Mouse (Mus musculus): ENCODE measurements around the gene Mrps6. TPM values are rescaled to one million over a fixed set of nuclear protein-coding genes. Genes with fewer than 3 reads are reported as not detected.

The Mrps6 gene
- 179 and 190 TPM in 2 replicates for polyA plus RNA-seq (2014; fragmentation: Nextera tagmentation; extraction: Ambion mirVana)

- Histone ChIP-seq H3K9ac (replicated peaks; ENCODE audit: low read depth, low read length) (peak within 1 kb of the TSS; percentile 70), H3K27me3 (ENCODE audit: control insufficient read depth, insufficient read depth, low read length) (no peaks in the 10 kb centered on the region), H3K4me3 (ENCODE audit: low read depth, low read length) (peak within 1 kb of the TSS; percentile 68), H3K4me2 (ENCODE audit: low read depth, low read length) (peak within 1 kb of the TSS; percentile 90), H3K4me1 (ENCODE audit: control insufficient read depth, insufficient read depth, low read length) (peaks cover 20% of the 10 kb centered on the region), H3K27ac (ENCODE audit: low read depth, low read length) (peak within 1 kb of the TSS; percentile 58), H3K36me3 (ENCODE audit: control insufficient read depth, insufficient read depth, low read length) (no peaks in the 10 kb centered on the region), H3K9me3 (ENCODE audit: control insufficient read depth, low read length) (no peaks in the 10 kb centered on the region)
- peak; percentile 92 for ATAC-seq (ENCODE audit: low read depth)
- WGBS = 1% methylated on average over 55 of the region's 99 CpGs
These were observed at the start of gene Mrps6, which contains the start of the genes Gm49711 and Slc5a3 for GRCm38 (mm10) chr16:92057852-92058643. Gene Mrps6 (plus strand): TSS chr16:92058270. Gene Gm49711 (plus strand): TSS chr16:92058316. Gene Slc5a3 (plus strand): TSS chr16:92058322.

- H3K4me2 ChIP-seq (ENCODE audit: low read depth, low read length) = no peak overlapping the region
- H3K9me3 ChIP-seq (ENCODE audit: control insufficient read depth, low read length) = no peaks in the 10 kb centered on the region
- 91% methylated on average over 2 of the region's 2 CpGs for WGBS
- no peak overlapping the region for H3K27ac ChIP-seq (ENCODE audit: low read depth, low read length)
- H3K27me3 ChIP-seq (ENCODE audit: control insufficient read depth, insufficient read depth, low read length) = no peaks in the 10 kb centered on the region
- H3K4me3 ChIP-seq (ENCODE audit: low read depth, low read length) = no peak overlapping the region
- no peaks in the 10 kb centered on the region for H3K4me1 ChIP-seq (ENCODE audit: control insufficient read depth, insufficient read depth, low read length)
- H3K36me3 ChIP-seq (ENCODE audit: control insufficient read depth, insufficient read depth, low read length) = no peaks in the 10 kb centered on the region
- H3K9ac ChIP-seq (replicated peaks; ENCODE audit: low read depth, low read length) = no peak overlapping the region
- no peak for ATAC-seq (ENCODE audit: low read depth)
These were observed 48.5 kb upstream of the Mrps6 start for GRCm38 (mm10) chr16:92009586-92009985.

DNA sequence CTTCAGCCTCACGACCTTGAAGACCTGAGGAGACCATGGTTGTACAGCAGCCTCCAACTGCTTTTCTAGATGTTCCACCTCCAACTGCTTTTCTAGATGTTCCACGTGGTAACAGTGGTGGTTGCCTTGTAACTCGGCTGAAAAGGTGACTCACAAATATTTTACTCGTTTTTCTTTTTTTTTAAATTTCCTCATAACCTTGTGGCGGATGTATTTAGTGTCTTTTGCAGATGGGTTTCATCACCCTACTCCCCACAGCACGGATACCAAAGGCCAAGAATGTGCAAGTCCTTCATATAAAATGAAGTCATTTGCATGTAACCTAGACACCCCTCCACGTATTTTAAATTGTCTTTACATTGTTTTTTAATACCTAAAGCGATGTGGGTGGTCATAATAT lies 41.3 kb upstream of the Mrps6 start:
- Histone ChIP-seq H3K4me1 (ENCODE audit: control insufficient read depth, insufficient read depth, low read length) (no peaks in the 10 kb centered on the region), H3K9ac (replicated peaks; ENCODE audit: low read depth, low read length) (no peak overlapping the region), H3K4me2 (ENCODE audit: low read depth, low read length) (no peak overlapping the region), H3K9me3 (ENCODE audit: control insufficient read depth, low read length) (no peaks in the 10 kb centered on the region), H3K27ac (ENCODE audit: low read depth, low read length) (no peak overlapping the region), H3K27me3 (ENCODE audit: control insufficient read depth, insufficient read depth, low read length) (no peaks in the 10 kb centered on the region), H3K4me3 (ENCODE audit: low read depth, low read length) (no peak overlapping the region), H3K36me3 (ENCODE audit: control insufficient read depth, insufficient read depth, low read length) (no peaks in the 10 kb centered on the region)
- no peak for ATAC-seq (ENCODE audit: low read depth)
- WGBS = 89% methylated on average over 8 of the region's 8 CpGs

- Histone ChIP-seq H3K4me1 (ENCODE audit: control insufficient read depth, insufficient read depth, low read length) (no peaks in the 10 kb centered on the region), H3K27ac (ENCODE audit: low read depth, low read length) (peak overlapping the region; percentile 66), H3K9ac (replicated peaks; ENCODE audit: low read depth, low read length) (peak overlapping the region; percentile 46; the same call in 1 of the 2 replicates), H3K36me3 (ENCODE audit: control insufficient read depth, insufficient read depth, low read length) (no peaks in the 10 kb centered on the region), H3K27me3 (ENCODE audit: control insufficient read depth, insufficient read depth, low read length) (no peaks in the 10 kb centered on the region), H3K9me3 (ENCODE audit: control insufficient read depth, low read length) (no peaks in the 10 kb centered on the region), H3K4me3 (ENCODE audit: low read depth, low read length) (peak overlapping the region; percentile 20), H3K4me2 (ENCODE audit: low read depth, low read length) (peak overlapping the region; percentile 42)
- WGBS = 4% methylated on average over 26 of the region's 26 CpGs
- peak; percentile 71; the same call in 1 of the 2 replicates for ATAC-seq (ENCODE audit: low read depth)
These were observed 38.6 kb upstream of the Mrps6 start for GRCm38 (mm10) chr16:92019141-92020118.

- no peak overlapping the region for H3K4me2 ChIP-seq (ENCODE audit: low read depth, low read length)
- H3K27me3 ChIP-seq (ENCODE audit: control insufficient read depth, insufficient read depth, low read length) = no peaks in the 10 kb centered on the region
- ATAC-seq (ENCODE audit: low read depth) = no peak
- H3K27ac ChIP-seq (ENCODE audit: low read depth, low read length) = no peak overlapping the region
- H3K36me3 ChIP-seq (ENCODE audit: control insufficient read depth, insufficient read depth, low read length) = no peaks in the 10 kb centered on the region
- H3K4me1 ChIP-seq (ENCODE audit: control insufficient read depth, insufficient read depth, low read length) = no peaks in the 10 kb centered on the region
- H3K9ac ChIP-seq (replicated peaks; ENCODE audit: low read depth, low read length) = no peak overlapping the region
- WGBS = 84% methylated on average over 12 of the region's 12 CpGs
- H3K9me3 ChIP-seq (ENCODE audit: control insufficient read depth, low read length) = no peaks in the 10 kb centered on the region
- no peak overlapping the region for H3K4me3 ChIP-seq (ENCODE audit: low read depth, low read length)
These were observed 36.2 kb upstream of the Mrps6 start for GRCm38 (mm10) chr16:92021656-92022400.

DNA sequence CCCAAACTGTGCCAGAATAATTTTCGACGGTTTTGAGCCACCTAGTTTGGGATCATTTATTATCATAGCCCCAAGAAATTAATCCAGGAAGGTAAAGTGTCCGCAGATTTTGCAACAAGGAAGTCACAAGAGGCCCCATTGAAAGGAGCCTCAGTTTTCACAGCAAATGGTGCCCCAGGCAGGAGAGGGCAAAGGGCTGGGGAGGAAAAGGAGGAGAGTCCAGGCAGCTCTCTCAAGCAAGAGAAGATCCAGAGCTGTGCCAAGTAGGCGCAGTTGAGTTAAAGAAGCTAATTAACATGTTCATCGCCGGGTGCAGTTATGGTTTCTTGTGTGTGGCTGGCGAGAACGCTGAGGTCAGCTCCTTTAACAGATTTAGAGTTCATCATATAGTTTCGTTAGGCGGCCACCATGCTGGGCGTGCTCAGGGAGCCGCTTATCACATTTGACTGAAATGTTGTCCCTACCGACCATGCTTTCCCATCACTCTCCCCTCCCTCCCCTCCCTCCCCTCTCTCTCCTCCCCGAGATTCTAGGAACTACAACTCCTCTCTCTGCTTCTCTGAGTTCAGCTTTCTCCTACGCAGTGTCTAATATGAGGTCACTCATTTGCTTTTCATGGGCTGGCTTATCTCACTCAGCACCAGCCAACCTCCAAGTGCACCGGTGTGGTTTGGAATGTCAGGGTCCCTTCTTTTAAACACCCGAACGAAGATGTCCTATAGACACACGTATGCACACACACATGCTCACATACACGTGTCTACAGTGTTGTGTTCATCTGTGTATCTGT lies 35.4 kb upstream of the Mrps6 start:
- Histone ChIP-seq H3K4me3 (ENCODE audit: low read depth, low read length) (no peak overlapping the region), H3K4me1 (ENCODE audit: control insufficient read depth, insufficient read depth, low read length) (no peaks in the 10 kb centered on the region), H3K27me3 (ENCODE audit: control insufficient read depth, insufficient read depth, low read length) (no peaks in the 10 kb centered on the region), H3K9me3 (ENCODE audit: control insufficient read depth, low read length) (no peaks in the 10 kb centered on the region), H3K4me2 (ENCODE audit: low read depth, low read length) (no peak overlapping the region), H3K36me3 (ENCODE audit: control insufficient read depth, insufficient read depth, low read length) (no peaks in the 10 kb centered on the region), H3K9ac (replicated peaks; ENCODE audit: low read depth, low read length) (no peak overlapping the region), H3K27ac (ENCODE audit: low read depth, low read length) (no peak overlapping the region)
- no peak for ATAC-seq (ENCODE audit: low read depth)
- 78% methylated on average over 20 of the region's 20 CpGs for WGBS

GRCm38 (mm10) chr16:92033286-92033685 lies 24.8 kb upstream of the Mrps6 start:
- Histone ChIP-seq H3K9ac (replicated peaks; ENCODE audit: low read depth, low read length) (no peak overlapping the region), H3K9me3 (ENCODE audit: control insufficient read depth, low read length) (no peaks in the 10 kb centered on the region), H3K27ac (ENCODE audit: low read depth, low read length) (no peak overlapping the region), H3K4me2 (ENCODE audit: low read depth, low read length) (no peak overlapping the region), H3K27me3 (ENCODE audit: control insufficient read depth, insufficient read depth, low read length) (no peaks in the 10 kb centered on the region), H3K4me1 (ENCODE audit: control insufficient read depth, insufficient read depth, low read length) (no peaks in the 10 kb centered on the region), H3K36me3 (ENCODE audit: control insufficient read depth, insufficient read depth, low read length) (no peaks in the 10 kb centered on the region), H3K4me3 (ENCODE audit: low read depth, low read length) (no peak overlapping the region)
- no peak for ATAC-seq (ENCODE audit: low read depth)
- WGBS = 80% methylated on average over 3 of the region's 3 CpGs

DNA sequence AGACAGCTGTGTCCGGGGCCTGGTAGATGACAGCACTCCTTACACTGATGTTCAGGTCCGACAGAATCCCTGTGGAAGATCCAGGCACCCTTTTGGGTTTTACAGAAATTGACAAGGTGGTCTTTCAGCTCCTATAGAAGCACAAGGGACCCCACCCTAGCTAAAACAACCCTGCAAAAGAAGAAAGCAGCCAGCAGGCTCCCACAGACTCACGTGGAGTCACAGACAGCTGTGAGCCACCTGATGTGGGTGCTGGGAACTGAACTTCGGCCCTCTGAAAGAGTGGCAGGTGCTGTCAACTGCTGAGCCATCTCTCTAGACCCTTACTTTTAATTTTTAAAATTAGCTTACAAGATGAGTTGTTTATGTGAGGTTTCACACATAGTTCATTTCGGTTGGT lies 23.4 kb upstream of the Mrps6 start:
- Histone ChIP-seq H3K36me3 (ENCODE audit: control insufficient read depth, insufficient read depth, low read length) (no peaks in the 10 kb centered on the region), H3K4me1 (ENCODE audit: control insufficient read depth, insufficient read depth, low read length) (no peaks in the 10 kb centered on the region), H3K9ac (replicated peaks; ENCODE audit: low read depth, low read length) (no peak overlapping the region), H3K4me2 (ENCODE audit: low read depth, low read length) (no peak overlapping the region), H3K27ac (ENCODE audit: low read depth, low read length) (no peak overlapping the region), H3K4me3 (ENCODE audit: low read depth, low read length) (no peak overlapping the region), H3K9me3 (ENCODE audit: control insufficient read depth, low read length) (no peaks in the 10 kb centered on the region), H3K27me3 (ENCODE audit: control insufficient read depth, insufficient read depth, low read length) (no peaks in the 10 kb centered on the region)
- no peak for ATAC-seq (ENCODE audit: low read depth)
- WGBS = 82% methylated on average over 5 of the region's 5 CpGs

All from neural tube, embryonic 14.5 days (tissue).